Mouse (Mus musculus): Measurements from ENCODE around the gene Olfr1513. TPM values are rescaled to one million over a fixed set of nuclear protein-coding genes. Genes with fewer than 3 reads are reported as not detected.

Olfr1513 gene
- polyA plus RNA-seq, 1 experiment from 2014 or later, result not detected

- Histone ChIP-seq H3K4me1 (ENCODE audit: control insufficient read depth, insufficient read depth, low read length) (peaks cover 31% of the 10 kb centered on the region), H3K9me3 (ENCODE audit: control insufficient read depth, low read length) (no peaks in the 10 kb centered on the region), H3K27ac (ENCODE audit: low read depth, low read length) (peak overlapping the region; percentile 62), H3K9ac (ENCODE audit: low read length) (peak overlapping the region; percentile 0; the same call in 1 of the 2 replicates), H3K36me3 (ENCODE audit: control insufficient read depth, insufficient read depth, low read length) (no peaks in the 10 kb centered on the region), H3K4me3 (ENCODE audit: low read depth, low read length) (no peak overlapping the region), H3K4me2 (peak overlapping the region; percentile 22; the same call in 1 of the 2 replicates), H3K27me3 (ENCODE audit: control insufficient read depth, insufficient read depth, low read length) (no peaks in the 10 kb centered on the region)
- DNase-seq (ENCODE audit: low spot score, missing footprints) (peak; percentile 91), ATAC-seq (ENCODE audit: low FRiP score) (peak; percentile 43)
- WGBS, result 8% methylated on average over 4 of the region's 4 CpGs
Measured at GRCm38 (mm10) chr14:52331069-52331750, 25.0 kb downstream of the Olfr1513 start.

- WGBS, result under 1% methylated on average over 26 of the region's 26 CpGs
- Histone ChIP-seq H3K27ac (ENCODE audit: low read depth, low read length) (peak within 1 kb of the TSS; percentile 96), H3K9ac (ENCODE audit: low read length) (peak within 1 kb of the TSS; percentile 84), H3K36me3 (ENCODE audit: control insufficient read depth, insufficient read depth, low read length) (no peaks in the 10 kb centered on the region), H3K4me2 (peak within 1 kb of the TSS; percentile 70), H3K27me3 (ENCODE audit: control insufficient read depth, insufficient read depth, low read length) (no peaks in the 10 kb centered on the region), H3K4me1 (ENCODE audit: control insufficient read depth, insufficient read depth, low read length) (peaks cover 41% of the 10 kb centered on the region), H3K9me3 (ENCODE audit: control insufficient read depth, low read length) (no peaks in the 10 kb centered on the region), H3K4me3 (ENCODE audit: low read depth, low read length) (peak within 1 kb of the TSS; percentile 67)
- ATAC-seq (ENCODE audit: low FRiP score), result peak; percentile 64
- peak; percentile 96 for DNase-seq (ENCODE audit: low spot score, missing footprints)
Measured at GRCm38 (mm10) chr14:52327910-52328812, 28.0 kb downstream of the Olfr1513 start, which contains the start of gene Sall2. Sall2 (minus strand) TSS chr14:52328762.

- no peaks in the 10 kb centered on the region for H3K36me3 ChIP-seq (ENCODE audit: control insufficient read depth, insufficient read depth, low read length)
- peak overlapping the region; percentile 67 for H3K4me3 ChIP-seq (ENCODE audit: low read depth, low read length)
- H3K9ac ChIP-seq (ENCODE audit: low read length), result peak overlapping the region; percentile 84
- no peaks in the 10 kb centered on the region for H3K27me3 ChIP-seq (ENCODE audit: control insufficient read depth, insufficient read depth, low read length)
- WGBS, result under 1% methylated on average over 14 of the region's 14 CpGs
- H3K4me1 ChIP-seq (ENCODE audit: control insufficient read depth, insufficient read depth, low read length), result peaks cover 41% of the 10 kb centered on the region
- peak; percentile 74 for ATAC-seq (ENCODE audit: low FRiP score)
- peak overlapping the region; percentile 96 for H3K27ac ChIP-seq (ENCODE audit: low read depth, low read length)
- DNase-seq (ENCODE audit: low spot score, missing footprints), result peak; percentile 95
- no peaks in the 10 kb centered on the region for H3K9me3 ChIP-seq (ENCODE audit: control insufficient read depth, low read length)
- H3K4me2 ChIP-seq, result peak overlapping the region; percentile 70
Measured at GRCm38 (mm10) chr14:52327375-52327901, 28.8 kb downstream of the Olfr1513 start.

GRCm38 (mm10) chr14:52325890-52326289, 30.3 kb downstream of the Olfr1513 start:
- Histone ChIP-seq H3K36me3 (ENCODE audit: control insufficient read depth, insufficient read depth, low read length) (no peaks in the 10 kb centered on the region), H3K4me1 (ENCODE audit: control insufficient read depth, insufficient read depth, low read length) (peaks cover 29% of the 10 kb centered on the region), H3K4me3 (ENCODE audit: low read depth, low read length) (peak overlapping the region; percentile 67), H3K9ac (ENCODE audit: low read length) (peak overlapping the region; percentile 84), H3K4me2 (peak overlapping the region; percentile 70), H3K27me3 (ENCODE audit: control insufficient read depth, insufficient read depth, low read length) (no peaks in the 10 kb centered on the region), H3K27ac (ENCODE audit: low read depth, low read length) (peak overlapping the region; percentile 17; the same call in 1 of the 2 replicates), H3K9me3 (ENCODE audit: control insufficient read depth, low read length) (no peaks in the 10 kb centered on the region)
- peak; percentile 27 for ATAC-seq (ENCODE audit: low FRiP score)
- DNase-seq (ENCODE audit: low spot score, missing footprints), result peak; percentile 94
- 3% methylated on average over 4 of the region's 4 CpGs for WGBS

GRCm38 (mm10) chr14:52319361-52319760, 36.8 kb downstream of the Olfr1513 start:
- ATAC-seq (ENCODE audit: low FRiP score), result no peak
- Histone ChIP-seq H3K9me3 (ENCODE audit: control insufficient read depth, low read length) (no peaks in the 10 kb centered on the region), H3K27me3 (ENCODE audit: control insufficient read depth, insufficient read depth, low read length) (no peaks in the 10 kb centered on the region), H3K4me1 (ENCODE audit: control insufficient read depth, insufficient read depth, low read length) (peaks cover 19% of the 10 kb centered on the region), H3K4me3 (ENCODE audit: low read depth, low read length) (no peak overlapping the region), H3K9ac (ENCODE audit: low read length) (no peak overlapping the region), H3K36me3 (ENCODE audit: control insufficient read depth, insufficient read depth, low read length) (peaks cover 9% of the 10 kb centered on the region), H3K4me2 (no peak overlapping the region), H3K27ac (ENCODE audit: low read depth, low read length) (no peak overlapping the region)
- no peak for DNase-seq (ENCODE audit: low spot score, missing footprints)
- 84% methylated on average over 6 of the region's 6 CpGs for WGBS

- Histone ChIP-seq H3K9me3 (ENCODE audit: control insufficient read depth, low read length) (no peaks in the 10 kb centered on the region), H3K9ac (ENCODE audit: low read length) (peak overlapping the region; percentile 78), H3K4me2 (peak overlapping the region; percentile 87), H3K27ac (ENCODE audit: low read depth, low read length) (peak overlapping the region; percentile 91), H3K4me3 (ENCODE audit: low read depth, low read length) (peak overlapping the region; percentile 53), H3K4me1 (ENCODE audit: control insufficient read depth, insufficient read depth, low read length) (peaks cover 29% of the 10 kb centered on the region), H3K36me3 (ENCODE audit: control insufficient read depth, insufficient read depth, low read length) (peaks cover 35% of the 10 kb centered on the region), H3K27me3 (ENCODE audit: control insufficient read depth, insufficient read depth, low read length) (no peaks in the 10 kb centered on the region)
- DNase-seq (ENCODE audit: low spot score, missing footprints) (peak; percentile 96), ATAC-seq (ENCODE audit: low FRiP score) (peak; percentile 86)
- 1% methylated on average over 16 of the region's 16 CpGs for WGBS
Measured at GRCm38 (mm10) chr14:52316441-52317225, 39.6 kb downstream of the Olfr1513 start.

- ATAC-seq (ENCODE audit: low FRiP score) (peak; percentile 89), DNase-seq (ENCODE audit: low spot score, missing footprints) (peak; percentile 97)
- H3K27ac ChIP-seq (ENCODE audit: low read depth, low read length), result peak overlapping the region; percentile 91
- no peaks in the 10 kb centered on the region for H3K9me3 ChIP-seq (ENCODE audit: control insufficient read depth, low read length)
- peak overlapping the region; percentile 53 for H3K4me3 ChIP-seq (ENCODE audit: low read depth, low read length)
- H3K36me3 ChIP-seq (ENCODE audit: control insufficient read depth, insufficient read depth, low read length), result peaks cover 42% of the 10 kb centered on the region
- H3K9ac ChIP-seq (ENCODE audit: low read length), result peak overlapping the region; percentile 78
- no peaks in the 10 kb centered on the region for H3K27me3 ChIP-seq (ENCODE audit: control insufficient read depth, insufficient read depth, low read length)
- peaks cover 29% of the 10 kb centered on the region for H3K4me1 ChIP-seq (ENCODE audit: control insufficient read depth, insufficient read depth, low read length)
- under 1% methylated on average over 31 of the region's 41 CpGs for WGBS
- H3K4me2 ChIP-seq, result peak overlapping the region; percentile 87
Measured at GRCm38 (mm10) chr14:52315792-52316440, 40.3 kb downstream of the Olfr1513 start.

- peaks cover 29% of the 10 kb centered on the region for H3K4me1 ChIP-seq (ENCODE audit: control insufficient read depth, insufficient read depth, low read length)
- WGBS, result 8% methylated on average over 17 of the region's 17 CpGs
- H3K4me3 ChIP-seq (ENCODE audit: low read depth, low read length), result peak overlapping the region; percentile 53
- ATAC-seq (ENCODE audit: low FRiP score) (peak; percentile 0; the same call in 1 of the 2 replicates), DNase-seq (ENCODE audit: low spot score, missing footprints) (no peak)
- peaks cover 3% of the 10 kb centered on the region; the same call in 1 of the 2 replicates for H3K9me3 ChIP-seq (ENCODE audit: control insufficient read depth, low read length)
- peak overlapping the region; percentile 87 for H3K4me2 ChIP-seq
- peaks cover 48% of the 10 kb centered on the region for H3K36me3 ChIP-seq (ENCODE audit: control insufficient read depth, insufficient read depth, low read length)
- H3K27ac ChIP-seq (ENCODE audit: low read depth, low read length), result peak overlapping the region; percentile 91
- peak overlapping the region; percentile 78 for H3K9ac ChIP-seq (ENCODE audit: low read length)
- H3K27me3 ChIP-seq (ENCODE audit: control insufficient read depth, insufficient read depth, low read length), result no peaks in the 10 kb centered on the region
Measured at GRCm38 (mm10) chr14:52315283-52315780, 40.9 kb downstream of the Olfr1513 start.

Data from midbrain, embryonic 11.5 days (tissue).